Mouse (Mus musculus) CD4-positive, CD25-positive, alpha-beta regulatory T cell, adult 9 weeks (primary cell): ENCODE data around the gene Ext2. TPM values are rescaled to one million over a fixed set of nuclear protein-coding genes. Genes with fewer than 3 reads are reported as not detected.

ENCODE experiments used
- polyA plus RNA-seq: library from polyadenylated mRNA; unstranded; fragments of 100-300 nt; shearing (Covaris generic); gene quantifications from one replicate; pipeline ENCODE4 v1.2.1, GENCODE M21; 2017

The Ext2 gene
- 24.0 TPM for polyA plus RNA-seq

GRCm38 (mm10) chr2:93822045-93822749, at the start of gene Ext2:
Ext2 (minus strand) TSS chr2:93822568.

GRCm38 (mm10) chr2:93869107-93869600, 46.8 kb upstream of the Ext2 start, which contains the start of gene Accsl:
Accsl (minus strand) TSS chr2:93869157.

GRCm38 (mm10) chr2:93849505-93850089, 27.2 kb upstream of the Ext2 start, which contains the start of gene Accs:
Accs (minus strand) TSS chr2:93849943.

Other genes starting within 250 kb of the Ext2 start
- not detected for gene Alx4, start 180.2 kb downstream of the Ext2 start, polyA plus RNA-seq
- gene Accs, start 27.4 kb upstream of the Ext2 start, polyA plus RNA-seq, result 14.7 TPM
- gene Accsl, start 46.6 kb upstream of the Ext2 start, polyA plus RNA-seq, result not detected
- not detected for gene Gm13889, start 134.6 kb upstream of the Ext2 start, polyA plus RNA-seq
- gene Gm27027, start 173.8 kb upstream of the Ext2 start, polyA plus RNA-seq, result not detected
- 90.9 TPM for gene Alkbh3, start 188.2 kb upstream of the Ext2 start, polyA plus RNA-seq